Mouse (Mus musculus) liver, embryonic 14.5 days (tissue): ENCODE data around the gene Nucb2.

Source experiments
- CTCF ChIP-seq: IDR thresholded peaks from 2 replicates; pipeline ENCODE4 v1.5.1; 2016; ENCODE audit warnings: antibody characterized with exemption, low read depth, control low read depth
- EP300 ChIP-seq: IDR thresholded peaks from 2 replicates; pipeline ENCODE4 v1.6.1; 2016; ENCODE audit warnings: antibody characterized with exemption, low read depth

DNA sequence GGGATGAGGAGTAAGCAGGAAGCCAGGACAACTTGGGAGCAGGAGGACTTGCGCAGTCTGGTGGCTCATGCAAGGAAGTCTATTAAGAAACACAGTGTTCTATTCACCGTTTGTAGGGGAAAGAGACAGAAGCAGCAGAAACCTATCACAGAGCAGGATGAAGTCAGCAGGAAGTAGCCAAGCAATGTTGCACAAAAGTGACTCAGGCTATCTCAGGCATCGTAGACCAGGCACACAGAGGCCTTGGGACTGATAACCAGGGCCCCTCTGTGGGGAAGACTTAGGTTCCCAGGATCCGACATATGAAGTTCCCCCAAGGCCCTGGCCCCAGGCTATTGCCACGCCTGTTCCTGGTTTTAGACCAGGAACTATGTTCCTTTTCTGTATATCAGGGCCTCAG lies 9.6 kb upstream of the Nucb2 start:
- TF ChIP-seq EP300 (no peak), CTCF (no peak)
